Mouse (Mus musculus): ENCODE measurements around the gene Nrf1.
A peak's percentile ranks its signal among the peaks of the same experiment; 100 is the strongest.

Nrf1 gene

DNA sequence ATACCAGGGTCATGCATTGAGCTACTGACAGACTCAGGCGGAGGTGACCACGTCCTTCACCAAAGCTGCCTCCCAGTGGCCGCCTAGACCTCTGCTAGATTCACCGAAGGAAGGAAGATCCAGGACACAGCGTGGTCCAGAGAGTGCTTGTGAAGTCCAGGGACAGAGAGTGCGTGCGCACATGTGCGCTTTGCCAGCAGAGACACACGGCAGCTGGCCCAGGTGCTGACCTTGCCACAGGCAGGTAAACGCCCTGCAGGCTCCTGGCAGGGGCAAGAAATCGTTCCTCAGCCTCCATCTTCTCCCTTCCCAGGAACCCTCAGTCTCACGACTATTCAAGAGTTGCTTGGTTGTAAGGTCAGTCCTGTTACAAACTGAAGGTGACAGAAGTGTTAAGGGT, 104.4 kb downstream of the Nrf1 start:
- DNase-seq: no peak

DNA sequence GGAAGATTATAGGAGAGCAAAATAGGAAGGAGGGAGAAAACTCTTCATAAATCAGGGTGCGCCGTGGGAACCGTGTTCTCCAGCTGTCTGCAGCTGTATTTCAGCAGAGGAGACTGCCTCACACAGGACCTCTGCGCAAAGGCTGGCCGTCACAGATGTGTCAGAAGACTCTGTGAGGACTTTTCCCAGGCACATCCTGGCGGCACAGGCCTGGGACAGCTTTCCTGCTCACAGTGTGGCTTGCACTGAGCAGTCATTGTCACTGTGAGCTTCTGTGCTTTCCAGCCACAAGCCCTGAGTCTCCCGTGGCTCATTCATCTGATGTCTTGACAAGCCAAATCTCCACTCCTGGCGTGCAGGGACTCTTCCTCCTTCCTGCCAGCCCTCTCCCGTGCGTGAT, 104.9 kb downstream of the Nrf1 start:
- peak; percentile 38 for DNase-seq

DNA sequence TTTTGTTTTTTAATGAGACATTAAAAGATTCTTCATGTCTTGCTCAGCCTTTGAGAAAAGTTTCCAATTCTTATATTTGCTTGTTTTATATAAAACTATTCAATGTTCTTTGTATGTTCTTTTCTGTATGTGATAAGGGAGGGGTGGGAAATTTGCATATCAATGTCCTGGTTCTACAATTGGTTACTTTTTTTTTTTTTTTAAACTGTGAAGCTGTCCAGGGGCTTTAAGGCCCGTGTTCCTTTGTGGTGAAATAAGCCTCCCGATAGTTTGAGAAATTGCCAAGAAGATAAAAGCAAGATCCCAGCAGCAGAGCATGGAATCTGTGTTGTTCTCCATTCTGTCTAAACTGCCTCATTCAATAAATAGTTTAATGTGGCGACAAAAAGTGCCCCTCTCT, 105.3 kb downstream of the Nrf1 start:
- DNase-seq: no peak

DNA sequence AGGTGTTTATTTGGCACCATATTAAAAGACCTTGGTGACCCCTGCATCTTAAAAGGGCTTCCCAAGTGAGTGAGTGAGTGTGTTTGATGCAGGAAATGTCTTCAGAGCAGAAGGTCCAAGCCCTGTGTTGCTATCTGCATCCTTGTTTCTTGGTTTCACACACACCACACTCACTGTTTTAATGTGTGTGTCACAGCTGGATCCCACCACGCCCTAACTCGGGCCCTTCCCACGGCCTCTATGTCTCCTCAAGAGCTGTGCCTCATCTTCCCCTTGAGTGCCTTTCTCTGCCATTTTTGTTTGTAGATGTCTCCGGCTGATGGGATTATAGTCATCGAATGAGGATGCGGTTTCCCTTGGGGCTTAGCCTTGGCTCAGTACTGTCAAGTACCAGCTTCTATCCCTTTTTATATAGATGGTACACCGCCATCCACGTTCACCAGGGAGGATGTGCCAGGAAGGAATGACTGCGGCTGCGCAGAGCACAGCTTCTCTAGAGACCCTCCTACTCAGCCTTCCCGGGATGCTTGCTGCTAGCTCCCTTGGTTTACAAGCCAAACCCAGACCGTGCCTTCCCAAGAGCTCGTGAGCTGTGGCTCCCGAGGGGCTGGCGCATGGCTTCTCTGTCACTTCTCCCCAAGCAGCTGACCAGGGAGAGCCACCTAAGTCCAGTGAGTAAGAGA, 106.1 kb downstream of the Nrf1 start:
- DNase-seq: no peak

DNA sequence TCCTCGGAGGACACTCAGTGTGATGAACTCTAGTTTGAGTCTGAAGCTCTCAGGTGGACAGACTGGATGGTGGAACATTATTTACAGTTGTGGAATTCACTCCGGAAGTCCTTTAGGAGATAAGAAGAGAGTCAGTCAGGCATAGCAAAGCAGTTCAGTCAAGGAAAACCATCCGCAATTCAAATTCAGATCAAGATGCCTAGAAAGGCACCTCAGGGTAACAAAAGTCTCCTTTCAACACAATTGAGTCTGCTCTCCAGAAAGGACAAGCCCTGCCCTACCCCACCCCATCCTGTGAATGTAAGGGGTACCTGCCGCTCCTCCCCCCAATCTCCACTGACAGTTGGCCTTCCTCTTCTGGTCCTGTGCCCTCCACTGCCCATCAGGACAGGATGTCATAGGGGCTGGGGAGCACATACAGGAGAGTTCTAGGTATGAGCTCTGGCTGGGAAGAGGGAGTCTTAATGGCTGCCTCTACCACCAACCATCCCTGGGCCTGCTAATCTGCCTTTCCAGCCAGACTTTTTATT, 111.8 kb downstream of the Nrf1 start:
- DNase-seq: no peak

DNA sequence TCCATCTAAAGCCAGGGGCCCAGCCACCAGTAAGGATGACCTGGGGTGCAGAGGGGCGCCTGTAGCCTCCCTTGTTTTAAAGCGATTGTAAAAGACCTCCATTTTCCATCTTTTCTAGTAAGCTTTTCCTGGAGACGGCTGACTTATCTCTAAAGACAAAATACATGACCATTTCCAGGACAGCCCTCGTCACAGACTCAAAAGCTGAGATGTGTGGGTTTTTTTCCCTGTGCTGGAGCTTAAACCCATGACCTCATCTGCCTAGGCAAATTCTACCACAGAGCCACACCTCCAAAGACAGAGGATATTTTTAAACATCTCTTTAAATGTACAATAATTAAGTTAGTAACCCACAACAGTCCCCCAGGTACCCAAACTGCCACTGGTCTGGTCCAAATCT, 112.6 kb downstream of the Nrf1 start:
- DNase-seq: no peak

DNA sequence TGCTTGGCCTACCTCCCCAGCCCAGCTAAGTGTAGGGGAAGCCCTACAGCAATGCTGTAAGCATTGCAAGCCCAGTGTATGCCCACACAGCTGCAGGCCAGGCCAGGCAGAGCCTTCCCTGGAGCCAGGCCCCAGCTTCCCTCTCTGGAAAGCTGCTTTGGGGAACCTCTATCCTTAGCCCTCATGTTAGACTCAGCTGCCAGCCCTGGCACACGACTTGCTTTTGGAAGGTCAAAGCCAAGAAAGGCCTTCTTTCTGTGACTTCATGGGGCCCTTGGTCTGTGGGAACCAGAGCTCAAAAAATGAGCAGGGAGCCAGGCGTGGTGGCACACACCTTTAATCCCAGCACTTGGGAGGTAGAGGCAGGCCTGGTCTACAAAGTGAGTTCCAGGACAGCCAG, 113.8 kb downstream of the Nrf1 start:
- DNase-seq: no peak

DNA sequence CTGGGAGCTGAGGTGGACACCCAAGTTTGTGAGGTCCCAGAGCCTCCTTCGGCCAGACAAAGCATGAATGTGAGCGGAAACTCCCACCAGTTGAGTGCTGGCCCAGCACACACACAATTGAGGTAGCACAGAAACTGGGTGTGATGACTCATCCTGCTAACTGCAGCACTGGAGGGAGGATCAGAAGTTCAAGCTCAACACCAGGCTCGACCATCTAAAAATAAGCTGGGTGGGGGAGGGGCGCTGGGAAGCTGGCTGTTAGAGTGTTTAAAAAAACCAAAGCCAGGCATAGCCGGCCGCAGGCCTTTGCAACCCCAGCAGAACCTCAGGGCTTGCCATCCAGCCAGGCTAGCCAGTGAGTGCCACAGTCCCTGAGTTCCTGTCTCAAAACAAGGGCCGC, 114.3 kb downstream of the Nrf1 start:
- peak; percentile 55 for DNase-seq

DNA sequence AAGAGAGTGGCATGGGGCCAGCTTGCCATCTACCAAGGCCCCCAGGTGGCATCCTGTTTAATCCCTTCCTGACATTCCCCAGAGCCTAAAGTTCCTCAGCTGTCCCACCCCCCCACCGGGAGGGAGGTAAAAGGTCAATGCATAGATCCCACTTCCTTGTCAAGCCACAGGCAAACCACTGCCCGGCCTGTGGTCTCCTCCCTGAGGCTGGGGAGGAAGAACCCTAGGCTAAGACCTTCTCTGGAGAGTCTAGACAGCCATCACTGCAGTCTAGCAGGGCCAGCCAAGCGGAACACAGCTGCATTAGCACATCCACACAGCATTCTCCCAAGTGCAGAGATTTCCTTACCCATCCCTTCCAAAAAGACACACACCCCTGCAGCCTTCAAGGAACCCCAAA, 118.6 kb downstream of the Nrf1 start:
- no peak for DNase-seq

DNA sequence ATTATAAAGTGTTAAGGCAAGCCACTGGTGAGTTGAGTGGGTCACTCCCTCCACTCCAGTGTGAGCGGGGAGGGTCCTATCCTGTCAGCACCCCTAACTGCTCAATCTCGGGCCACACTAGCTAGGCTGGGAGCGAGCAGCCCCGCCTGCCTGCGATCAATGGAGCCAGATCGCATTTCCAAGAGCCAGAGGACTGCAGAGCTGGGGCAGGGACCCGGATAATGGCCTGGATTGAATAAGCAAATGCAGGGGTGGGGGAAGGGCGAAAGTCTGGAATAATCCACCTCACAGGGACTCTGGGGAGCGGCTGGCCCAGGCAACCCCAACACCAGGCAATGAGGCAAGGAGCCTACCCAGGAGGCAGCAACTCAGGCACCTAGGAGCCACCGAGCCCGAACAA, 119.4 kb downstream of the Nrf1 start:
- DNase-seq: no peak

DNA sequence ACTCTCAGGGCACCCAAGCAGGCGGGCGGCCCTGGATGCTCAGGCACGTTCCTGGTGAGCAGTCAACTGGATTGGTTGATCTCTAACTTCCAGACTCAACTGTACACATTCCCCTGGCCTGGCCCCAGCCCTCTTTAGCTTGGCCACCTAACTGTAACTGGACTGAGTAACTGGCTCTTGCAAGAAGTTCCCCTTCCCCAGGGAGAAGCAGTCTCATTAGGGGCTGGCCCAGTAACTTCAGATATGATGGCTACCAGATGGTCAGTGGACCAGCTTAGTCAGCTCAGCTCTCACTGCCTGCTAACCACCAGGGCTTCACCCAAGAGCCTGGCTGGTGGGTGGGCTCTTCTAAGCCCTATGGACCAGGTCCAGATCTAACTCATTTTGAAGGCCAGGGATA, 120.5 kb downstream of the Nrf1 start:
- peak; percentile 38 for DNase-seq

DNA sequence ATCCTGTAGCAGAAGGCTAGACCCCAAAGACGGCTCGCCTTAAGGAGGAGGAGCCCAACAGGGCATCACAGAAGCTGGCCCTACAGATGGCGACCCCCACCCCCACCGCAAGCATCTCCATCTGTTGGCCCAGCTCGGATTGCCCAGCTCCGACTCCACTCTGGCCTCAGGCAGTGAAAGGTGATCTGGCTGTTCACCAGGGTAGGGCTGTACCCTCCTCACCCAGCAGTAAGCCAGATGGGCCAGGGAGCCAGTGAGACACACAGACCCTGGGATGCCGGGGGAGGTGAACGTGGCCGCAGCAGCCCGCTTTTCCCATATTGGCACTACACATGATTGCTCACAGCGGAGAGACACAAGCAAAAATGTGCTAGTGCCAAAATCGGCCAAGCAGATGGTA, 121.4 kb downstream of the Nrf1 start:
- DNase-seq: no peak

DNA sequence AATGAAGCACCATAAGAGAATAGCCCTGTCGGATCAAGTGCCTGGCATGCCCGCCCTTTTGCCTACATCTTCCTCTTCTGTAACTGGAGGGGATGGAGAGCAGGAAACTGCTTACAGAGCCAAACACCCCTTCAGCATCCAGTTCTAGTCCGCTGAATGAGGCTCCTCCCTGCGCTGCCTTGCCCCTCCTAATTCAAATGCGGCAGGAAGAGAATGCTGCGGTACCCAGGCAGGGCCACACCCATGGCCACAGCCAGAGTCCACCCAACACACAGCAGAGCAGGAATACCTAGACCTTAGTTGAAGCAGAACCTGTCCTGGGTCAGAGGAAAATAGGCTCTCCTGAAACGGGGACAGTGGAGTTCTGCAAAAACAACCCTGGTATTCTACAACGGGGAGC, 123.4 kb downstream of the Nrf1 start:
- DNase-seq: no peak

DNA sequence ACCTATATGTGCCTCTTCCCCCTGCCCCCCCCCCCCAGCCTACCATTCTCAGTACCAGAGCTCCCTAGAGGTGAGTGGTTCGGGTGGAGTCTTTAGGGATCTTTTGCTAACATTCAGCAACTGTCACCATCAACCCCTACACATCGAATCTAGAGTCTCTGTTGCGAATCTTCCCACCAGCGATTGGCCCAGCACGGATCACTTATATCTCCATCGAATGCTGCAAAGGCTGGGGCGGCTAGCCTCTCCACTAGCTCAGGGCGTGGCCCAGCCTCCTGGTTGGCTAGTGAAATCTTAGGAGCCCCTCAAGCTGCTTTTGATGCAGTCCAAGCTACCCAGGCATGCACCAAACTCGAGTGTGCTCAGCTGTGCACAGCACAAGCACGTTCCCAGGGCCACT, 124.2 kb downstream of the Nrf1 start:
- DNase-seq: no peak

DNA sequence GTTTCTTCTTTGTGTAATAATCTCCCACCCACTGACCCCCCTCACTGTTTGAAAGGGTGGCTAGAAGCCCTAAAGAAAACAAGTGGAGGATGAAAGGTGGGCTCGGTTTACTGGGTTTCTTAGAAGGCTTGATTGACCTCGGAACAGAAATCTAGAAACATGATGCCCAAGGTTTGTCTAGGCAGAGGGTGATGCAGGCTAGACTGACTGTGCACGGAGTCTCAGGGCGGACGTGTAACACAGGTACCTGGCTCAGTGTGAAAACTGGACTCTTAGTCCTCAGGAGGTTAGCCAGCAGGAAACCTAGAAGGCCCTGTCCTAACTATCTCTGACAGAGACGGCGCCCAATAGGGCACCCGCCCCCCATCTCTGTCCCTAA, 124.6 kb downstream of the Nrf1 start:
- DNase-seq: no peak

DNA sequence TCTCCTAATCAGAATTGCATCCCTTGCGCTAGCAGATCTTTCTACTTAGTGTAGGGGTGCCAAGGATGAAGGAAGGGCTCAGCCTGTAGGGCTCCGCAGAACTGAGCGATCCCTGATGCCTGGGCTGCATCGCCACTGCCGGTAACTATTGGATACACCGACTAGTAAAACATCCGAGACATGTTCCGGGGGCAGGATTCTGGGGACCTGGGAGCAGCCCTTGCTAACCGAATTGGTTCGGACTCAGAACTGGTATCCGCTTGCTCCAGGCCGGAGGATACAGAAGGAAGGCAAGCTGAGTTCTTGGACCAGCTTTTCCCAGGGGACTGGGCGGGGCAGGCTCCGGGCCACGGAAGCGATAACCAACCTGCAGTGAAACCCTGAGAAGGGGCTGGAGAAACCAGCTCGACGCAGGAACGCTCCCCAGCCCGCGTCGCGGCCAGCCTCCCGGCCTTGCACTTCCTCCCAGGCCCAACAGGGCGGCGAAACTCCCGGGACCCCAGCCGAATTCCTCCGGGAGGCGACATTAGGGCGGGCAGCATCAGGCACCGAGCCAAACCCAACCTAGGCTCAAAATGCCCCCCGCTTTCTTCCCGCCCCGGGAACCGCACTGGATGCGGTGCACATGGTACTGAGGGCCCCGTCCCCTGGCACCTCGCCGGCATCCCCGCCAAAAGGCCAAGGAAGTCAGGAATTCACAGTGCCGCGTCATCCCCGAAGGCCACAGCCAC, 125.2 kb downstream of the Nrf1 start:
- peak; percentile 54 for DNase-seq

DNA sequence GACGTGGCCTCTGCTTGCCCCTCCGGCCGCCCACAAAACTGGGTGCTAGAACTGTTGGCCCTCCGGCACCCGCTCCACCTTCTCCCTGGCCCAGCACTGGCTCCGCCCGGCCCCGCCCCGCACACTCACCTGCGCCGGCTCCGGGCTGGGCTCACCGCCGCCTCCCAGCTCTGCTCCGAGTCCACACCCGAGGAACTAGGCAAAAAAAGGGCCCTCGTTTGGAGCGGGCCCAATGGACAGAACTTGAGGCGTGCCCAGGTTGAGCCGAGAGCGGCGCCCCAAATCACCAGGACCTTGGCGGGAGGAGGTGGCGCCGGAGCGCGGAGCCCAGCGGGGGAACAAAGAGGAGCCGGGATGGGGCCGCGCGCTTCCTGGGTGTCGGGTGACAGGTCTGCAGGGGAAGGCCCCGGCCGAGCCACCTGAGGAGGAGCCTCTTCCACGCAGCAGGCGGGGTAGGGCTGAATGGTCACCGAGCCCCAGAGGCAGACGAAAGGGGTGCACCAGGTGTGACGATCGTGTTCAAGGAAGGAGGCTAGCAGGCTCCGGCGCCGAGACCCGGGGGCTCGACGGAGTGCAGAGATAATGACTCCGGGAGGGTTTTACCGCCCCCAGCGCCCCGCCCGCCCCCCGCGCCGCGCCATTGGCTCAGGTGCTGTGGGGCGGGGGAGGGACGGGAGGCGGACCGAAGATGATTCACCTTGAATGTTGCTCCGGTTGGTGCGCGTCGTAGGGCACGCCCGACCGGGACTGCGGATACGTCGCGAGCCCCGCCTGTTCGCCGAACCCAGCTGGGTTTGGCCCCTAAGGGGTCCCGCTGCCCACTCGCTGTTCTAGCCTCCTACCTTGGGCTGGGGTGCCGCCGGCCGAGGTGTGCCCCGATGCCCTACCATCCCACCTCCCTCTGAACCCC, 126.0 kb downstream of the Nrf1 start:
- peak; percentile 49 for DNase-seq

DNA sequence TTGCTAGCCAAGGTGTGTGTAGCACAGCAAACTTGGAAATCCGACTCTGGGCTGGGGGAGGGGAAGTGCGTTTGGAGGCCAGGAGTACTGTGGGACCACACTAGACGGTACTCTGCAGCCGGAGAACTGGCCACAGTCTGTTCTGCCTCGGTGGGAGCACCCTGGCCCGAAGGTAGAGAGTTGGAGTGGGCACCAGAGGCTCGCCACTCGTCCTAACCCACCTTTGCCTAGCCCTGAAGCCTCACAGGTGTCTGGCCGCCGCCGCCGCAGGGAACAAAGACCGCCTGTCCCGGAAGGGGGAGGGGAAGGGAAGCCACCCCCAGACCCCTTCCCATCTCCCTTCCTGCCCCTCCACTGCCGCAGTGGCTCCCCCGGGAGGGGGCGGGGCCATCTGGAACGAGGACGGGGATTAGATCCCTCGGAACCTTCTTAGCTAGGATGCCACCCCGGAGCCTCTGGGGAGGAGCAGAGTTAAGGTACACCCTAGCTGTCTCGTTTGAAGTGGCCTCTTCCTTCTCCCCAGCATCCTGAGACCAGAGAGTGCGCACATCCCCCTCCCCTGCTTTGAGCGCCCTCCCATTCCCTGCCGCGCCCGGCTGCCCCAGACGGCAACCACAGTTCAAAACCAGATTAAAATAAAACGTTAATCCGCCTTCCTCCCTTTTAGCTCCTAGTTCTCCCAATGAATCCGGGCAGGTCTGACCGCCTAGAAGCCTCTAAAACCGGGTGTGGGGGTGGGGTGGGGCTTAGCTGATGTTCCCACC, 126.9 kb downstream of the Nrf1 start:
- DNase-seq: no peak

DNA sequence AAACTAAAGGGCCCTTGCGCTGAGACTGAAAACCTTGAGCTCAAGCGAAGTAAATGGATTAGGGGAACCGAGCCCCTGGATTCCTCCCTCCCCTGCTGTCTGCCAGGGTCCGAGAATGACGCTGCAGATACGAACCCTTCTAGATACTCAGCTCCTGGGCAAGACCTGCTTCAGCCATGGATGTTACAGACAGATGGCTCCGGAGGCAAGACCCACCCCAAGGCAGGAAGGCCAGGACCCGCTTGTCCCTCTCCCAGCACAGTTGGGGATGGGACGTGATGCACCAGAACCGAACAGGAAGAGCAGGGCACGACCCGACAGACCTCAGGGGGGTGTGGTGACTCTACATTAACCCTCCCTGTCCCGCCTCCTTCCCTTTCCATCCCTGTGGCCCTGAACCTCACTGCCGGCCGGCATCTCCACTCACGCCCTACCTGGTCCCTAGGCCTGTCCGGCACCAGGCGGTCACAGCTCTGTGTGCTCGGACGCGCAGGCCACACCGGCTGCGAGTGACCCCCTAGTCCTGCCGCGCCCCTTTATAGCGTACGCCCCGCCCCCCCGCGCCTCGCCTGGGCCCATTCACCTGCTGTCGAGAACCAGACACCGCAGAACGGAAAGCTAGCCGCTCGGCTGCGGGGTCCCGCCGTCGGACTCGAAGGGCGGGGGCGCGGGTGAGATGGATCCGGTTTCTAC, 127.6 kb downstream of the Nrf1 start:
- no peak for DNase-seq

DNA sequence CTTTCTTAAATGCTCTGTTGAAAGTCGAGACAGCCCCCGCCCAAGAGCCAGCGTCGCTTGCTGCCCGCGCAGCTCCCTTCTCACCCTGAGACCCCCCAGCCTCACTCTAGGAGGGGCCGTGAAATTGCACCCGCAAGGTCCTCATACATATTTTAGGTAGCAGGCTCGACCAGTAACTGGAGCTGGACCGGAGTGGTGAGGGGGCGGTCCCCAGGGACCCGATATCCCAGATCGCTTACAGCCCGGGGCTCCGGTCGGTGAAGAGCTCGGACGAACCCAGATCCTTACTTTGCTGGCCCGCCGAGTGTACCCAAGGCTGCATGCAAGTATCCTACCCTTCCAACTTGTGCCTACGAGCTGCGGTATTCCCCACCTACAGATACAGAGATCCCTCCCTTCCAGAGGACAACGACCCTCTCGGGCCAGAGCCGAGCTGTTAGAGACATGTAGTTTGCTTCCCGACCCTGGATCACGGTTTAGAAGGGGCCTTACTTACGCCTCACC, 128.2 kb downstream of the Nrf1 start:
- no peak for DNase-seq

DNA sequence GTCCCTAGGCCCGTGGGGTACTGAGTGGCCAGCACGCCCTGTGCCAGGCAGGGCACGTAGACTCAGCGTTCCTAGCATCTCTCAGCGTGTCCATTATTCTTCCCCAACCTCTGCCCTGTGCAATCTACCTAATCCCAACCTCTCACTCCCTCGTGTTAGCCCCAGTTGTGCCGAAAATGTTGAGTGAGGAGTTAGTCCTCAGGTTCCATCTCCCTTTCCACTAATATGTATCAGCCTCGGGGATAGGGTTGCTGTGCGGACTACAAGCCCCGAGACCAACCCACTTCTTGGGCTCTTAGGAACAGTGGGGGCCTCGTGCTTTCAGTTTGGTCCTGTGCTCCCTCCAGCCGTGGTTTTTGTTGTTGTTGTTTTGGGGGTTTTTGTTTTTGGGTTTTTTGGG, 128.7 kb downstream of the Nrf1 start:
- no peak for DNase-seq

DNA sequence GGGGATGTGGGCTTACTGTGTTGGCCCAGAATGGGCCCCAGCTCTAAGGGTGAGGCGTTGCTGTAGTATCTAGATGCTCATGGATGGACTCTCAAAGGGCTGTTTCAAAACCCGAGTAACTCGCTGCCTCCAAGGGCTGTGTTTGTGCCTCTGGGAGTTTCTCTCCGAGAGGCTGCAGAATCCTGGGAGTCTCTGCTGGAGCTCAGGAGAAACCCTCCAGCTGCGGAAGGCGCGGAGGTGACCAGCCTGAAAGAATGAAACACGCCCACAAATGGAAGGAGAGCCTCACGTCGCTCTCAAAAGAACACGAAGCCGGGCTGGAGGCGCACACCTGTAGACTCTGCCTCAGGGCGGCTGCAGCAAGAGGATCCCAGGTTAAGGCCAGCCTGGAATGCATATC, 129.5 kb downstream of the Nrf1 start:
- DNase-seq: no peak
